Mouse (Mus musculus): ENCODE data around the gene Olfr738.

Gene Olfr738

DNA sequence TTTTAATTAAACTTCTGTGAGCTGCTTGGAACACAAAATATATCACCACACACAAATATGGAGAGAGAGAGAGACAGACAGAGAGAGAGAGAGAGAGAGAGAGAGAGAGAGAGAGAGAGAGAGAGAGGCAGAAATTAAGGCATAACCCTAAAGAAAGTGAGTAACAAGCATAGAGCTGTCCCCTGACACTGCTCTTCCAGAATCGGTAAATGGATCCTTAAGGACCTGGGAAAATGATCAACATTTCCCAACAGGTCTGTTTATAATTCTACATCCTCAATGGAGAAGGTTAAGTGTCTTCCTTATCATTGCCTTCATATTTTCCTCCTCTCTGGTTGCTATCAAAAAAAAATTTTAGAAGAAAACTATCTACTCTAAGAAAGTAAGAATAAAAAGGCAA is at the start of gene Olfr738:
TSS of gene Olfr738 (plus strand) at position 301 of the 400 bp plus-strand sequence.
- DNase-seq (ENCODE audit: extremely low read depth, low read depth, low spot score): no peak

DNA sequence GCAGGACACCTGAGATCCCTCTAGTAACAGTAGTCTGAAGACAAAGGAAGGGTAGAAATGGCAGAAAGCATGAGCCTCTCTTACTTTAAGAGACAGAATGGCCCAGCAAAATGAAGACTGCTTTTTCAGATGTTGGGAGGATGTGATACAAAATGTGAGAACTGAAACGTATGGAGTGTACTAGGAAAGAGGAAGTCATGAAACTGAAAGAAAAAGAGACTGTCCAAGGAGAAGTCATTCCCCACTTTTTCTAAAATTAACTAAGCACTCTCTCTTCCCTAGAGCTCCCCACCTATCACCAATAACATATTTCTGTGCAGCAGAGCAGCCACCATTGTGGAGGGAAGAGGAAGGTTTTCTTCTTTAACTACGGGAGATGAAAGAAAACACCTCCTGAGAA is 49.8 kb upstream of the Olfr738 start, which contains the start of gene Tlr11:
TSS of gene Tlr11 (plus strand) at position 322 of the 400 bp plus-strand sequence.
- DNase-seq (ENCODE audit: extremely low read depth, low read depth, low spot score): no peak

DNA sequence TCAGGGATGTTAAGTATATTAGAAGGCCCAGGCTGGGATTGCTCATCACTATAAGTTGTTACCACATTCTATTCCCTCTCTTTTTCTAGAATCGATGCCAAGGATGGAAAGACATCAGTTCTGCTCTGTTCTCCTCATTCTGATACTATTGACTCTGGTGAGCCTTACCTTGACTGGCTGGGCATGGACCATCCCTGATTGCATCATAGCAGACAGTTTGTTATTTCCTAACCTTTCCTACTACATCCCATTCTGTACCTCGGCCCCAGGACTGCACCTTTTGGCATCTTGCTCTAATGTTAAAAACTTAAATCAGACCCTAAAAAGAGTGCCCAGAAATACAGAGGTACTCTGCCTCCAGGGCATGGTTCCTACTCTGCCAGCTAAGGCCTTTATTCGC is 46.9 kb upstream of the Olfr738 start:
- DNase-seq (ENCODE audit: extremely low read depth, low read depth, low spot score): no peak

DNA sequence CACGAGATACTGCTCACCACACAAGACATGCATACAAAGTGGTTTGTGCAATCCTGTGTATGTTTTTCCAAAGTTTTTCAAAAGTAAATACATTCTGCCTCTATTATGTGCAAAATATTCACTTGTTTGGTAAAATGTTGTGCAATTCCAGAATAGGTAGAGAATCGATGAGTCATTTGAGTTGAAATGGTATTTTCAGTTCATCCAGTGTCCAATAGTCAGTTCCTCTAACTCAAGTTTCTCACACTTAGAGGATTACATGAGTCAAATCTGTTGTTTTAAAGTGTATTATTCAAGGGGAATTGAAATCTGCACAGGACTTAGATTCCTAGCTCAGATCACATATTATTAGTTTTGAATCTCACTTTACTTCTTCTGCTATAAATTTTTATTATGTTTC is 43.8 kb upstream of the Olfr738 start:
- DNase-seq (ENCODE audit: extremely low read depth, low read depth, low spot score): no peak

DNA sequence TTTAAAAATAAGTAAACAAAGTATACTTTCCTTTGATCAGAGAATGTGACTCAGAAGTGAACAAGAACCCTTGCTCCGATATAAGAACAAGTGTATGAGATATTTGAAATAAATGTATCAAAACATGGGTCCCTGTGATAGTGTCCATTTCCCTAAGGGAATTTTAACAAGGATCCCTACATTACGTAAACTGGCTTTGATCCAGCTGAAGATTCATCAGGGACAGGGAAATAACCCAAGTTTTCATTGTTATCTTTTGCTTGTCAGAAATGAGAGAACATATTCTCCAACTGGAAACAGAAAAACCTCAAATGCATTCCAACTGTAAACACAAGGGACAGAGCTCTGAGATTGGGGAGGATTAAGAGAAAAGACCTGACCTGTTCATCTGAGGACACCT is 26.5 kb upstream of the Olfr738 start, which contains the start of gene Olfr736:
TSS of gene Olfr736 (plus strand) at position 301 of the 400 bp plus-strand sequence.
- no peak for DNase-seq (ENCODE audit: extremely low read depth, low read depth, low spot score)

DNA sequence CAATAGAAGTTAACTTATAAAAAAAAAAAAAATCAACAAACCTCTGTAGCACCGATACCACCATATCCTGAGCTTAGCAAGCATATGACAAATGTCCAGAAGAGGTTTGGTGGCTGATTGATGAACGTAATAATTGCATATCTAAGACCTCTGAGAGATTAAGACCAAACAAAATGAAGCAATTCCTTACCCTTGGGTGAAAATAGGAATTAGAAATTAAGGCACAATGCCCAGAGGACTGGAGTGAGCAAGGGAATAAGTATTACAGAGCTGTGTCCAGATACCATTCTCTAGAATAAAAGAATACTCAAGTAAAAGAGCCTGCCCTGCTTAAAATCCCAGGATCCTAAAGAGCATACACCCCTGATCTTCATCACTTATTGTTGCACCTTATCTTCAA is 11.0 kb downstream of the Olfr738 start, which contains the start of gene Olfr739:
TSS of gene Olfr739 (plus strand) at position 301 of the 400 bp plus-strand sequence.
- no peak for DNase-seq (ENCODE audit: extremely low read depth, low read depth, low spot score)

DNA sequence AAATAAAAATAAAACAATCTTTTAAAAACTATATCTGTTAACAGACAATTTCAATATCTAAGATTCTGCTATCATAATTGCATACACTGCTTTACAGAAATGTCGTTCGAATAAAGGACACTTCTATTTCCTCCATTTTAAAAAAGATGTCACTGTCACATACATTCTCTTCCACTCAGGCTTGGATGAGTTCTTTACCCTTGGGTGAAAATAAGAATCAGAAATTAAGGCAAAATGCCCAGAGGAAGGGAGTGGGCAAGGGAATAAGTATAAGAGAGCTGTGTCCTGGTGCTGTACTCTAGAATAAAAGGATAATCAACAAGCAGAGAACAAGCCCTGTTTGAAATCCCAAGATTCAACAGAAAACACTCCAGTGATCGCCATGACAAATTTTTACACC is 37.9 kb downstream of the Olfr738 start, which contains the start of gene Olfr740:
TSS of gene Olfr740 (plus strand) at position 301 of the 400 bp plus-strand sequence.
- DNase-seq (ENCODE audit: extremely low read depth, low read depth, low spot score): no peak
